Mouse (Mus musculus): ENCODE results near the gene Numb.
"Not testable (repeated sequence)": the region's sequence is repeated elsewhere in the genome, so short reads cannot be mapped to it uniquely, and the experiment has no call there.

Numb gene

GRCm38 (mm10) chr12:83922724-83923485 is 1.2 kb upstream of the Numb start:
- DNase-seq, result no peak

GRCm38 (mm10) chr12:83920721-83921441 is 853 bp downstream of the Numb start:
- DNase-seq, result peak; percentile 45 to 53

GRCm38 (mm10) chr12:83916884-83917283 is 4.8 kb downstream of the Numb start:
- peak; percentile 42 to 65 for DNase-seq

GRCm38 (mm10) chr12:83914797-83915196 is 6.9 kb downstream of the Numb start:
- DNase-seq, result no peak

GRCm38 (mm10) chr12:83914202-83914740 is 7.5 kb downstream of the Numb start:
- DNase-seq, result peak; percentile 69 to 77

GRCm38 (mm10) chr12:83910451-83910850 is 11.3 kb downstream of the Numb start:
- DNase-seq, result no peak

- DNase-seq, result no peak
These were observed 28.8 kb downstream of the Numb start for GRCm38 (mm10) chr12:83892926-83893325.

- DNase-seq, result no peak
These were observed 30.5 kb downstream of the Numb start for GRCm38 (mm10) chr12:83891278-83891677.

GRCm38 (mm10) chr12:83889128-83889527 is 32.6 kb downstream of the Numb start:
- DNase-seq, result peak in 1 of 2 experiments; percentile 0

GRCm38 (mm10) chr12:83885516-83886285 is 36.0 kb downstream of the Numb start:
- peak; percentile 44 to 54 for DNase-seq

- DNase-seq, result not testable (repeated sequence)
These were observed 36.7 kb downstream of the Numb start for GRCm38 (mm10) chr12:83885065-83885464.

GRCm38 (mm10) chr12:83882503-83882902 is 39.2 kb downstream of the Numb start:
- peak; percentile 60 to 64 for DNase-seq

GRCm38 (mm10) chr12:83882088-83882487 is 39.6 kb downstream of the Numb start:
- DNase-seq, result no peak

- no peak for DNase-seq
These were observed 40.8 kb downstream of the Numb start for GRCm38 (mm10) chr12:83880913-83881312.

GRCm38 (mm10) chr12:83875097-83875496 is 46.6 kb downstream of the Numb start:
- no peak for DNase-seq

- DNase-seq, result peak; percentile 77 to 79
These were observed 47.1 kb downstream of the Numb start for GRCm38 (mm10) chr12:83874597-83874996.

- no peak for DNase-seq
These were observed 57.2 kb downstream of the Numb start for GRCm38 (mm10) chr12:83864501-83864900.

- no peak for DNase-seq
These were observed 59.9 kb downstream of the Numb start for GRCm38 (mm10) chr12:83861880-83862279.

- DNase-seq, result no peak
These were observed 61.0 kb downstream of the Numb start for GRCm38 (mm10) chr12:83860688-83861087.

- no peak for DNase-seq
These were observed 63.7 kb downstream of the Numb start for GRCm38 (mm10) chr12:83858052-83858451.

GRCm38 (mm10) chr12:83855211-83855610 is 66.5 kb downstream of the Numb start:
- DNase-seq, result no peak

- DNase-seq, result no peak
These were observed 67.5 kb downstream of the Numb start for GRCm38 (mm10) chr12:83854281-83854680.
